Mouse (Mus musculus) neutrophil, adult 65 days (primary cell): ENCODE data around the gene 4933416C03Rik. TPM values are rescaled to one million over a fixed set of nuclear protein-coding genes. Genes with fewer than 3 reads are reported as not detected.

ENCODE experiments used
- total RNA-seq: library from RNA; stranded (reverse); gene quantifications from 2 replicates; pipeline ENCODE4 v1.2.4, GENCODE M21; 2023

Gene 4933416C03Rik
- 0.19 TPM in 1 of 2 replicates, not detected in the other for total RNA-seq

GRCm38 (mm10) chr10:116113867-116114474, at the start of gene 4933416C03Rik:
Gene 4933416C03Rik, minus strand, starts transcription at chr10:116113917.

Other genes with a start within 250 kb of the 4933416C03Rik start
- 2.4 and 4.3 TPM in 2 replicates for gene Ptprr, start 95.7 kb downstream of the 4933416C03Rik start, total RNA-seq
- 0.05 and 1.1 TPM in 2 replicates for gene Ptprb, start 161.6 kb upstream of the 4933416C03Rik start, total RNA-seq